Mouse (Mus musculus) MEL (cell line): ENCODE measurements at regions not wholly inside any gene's neighbourhood (a gene's known extent, or its start where the extent isn't known, plus 50 kb on each side); places are given as distances from the start of the nearest gene placed in this dataset.

Experiments used
- DNase-seq: peaks from one replicate; pipeline ENCODE4 v3.0.0; 2011; ENCODE audit warnings: low read depth, low spot score
- H3K27ac ChIP-seq: 2 replicates; pipeline ENCODE4 v1.5.1; 2012; ENCODE audit warnings: low read depth, mild to moderate bottlenecking, control low read depth, low read length, moderate library complexity; ENCODE audit not compliant: control insufficient read depth
- H3K27me3 ChIP-seq, 2 experiments: fragments of 150-350 bp in 1 of 2; sonication (generic) in 1 of 2; 2 replicates each; pipeline ENCODE4 v1.6.1; 2012; ENCODE audit warnings: low read length in 2 of 2, mild to moderate bottlenecking in 2 of 2, improper control_type of control experiment in 1 of 2, moderate library complexity in 1 of 2; ENCODE audit not compliant: insufficient read depth in 2 of 2, control insufficient read depth in 1 of 2
- H3K36me3 ChIP-seq, 2 experiments: 2 replicates each; pipeline ENCODE4 v1.6.1; 2012 to 2014; ENCODE audit warnings: low read length in 2 of 2, improper control_type of control experiment in 1 of 2, inconsistent platforms in 1 of 2, mild to moderate bottlenecking in 1 of 2; ENCODE audit not compliant: insufficient read depth in 2 of 2, control insufficient read depth in 1 of 2
- H3K4me1 ChIP-seq, 2 experiments: fragments of 150-350 bp in 1 of 2; sonication (generic) in 1 of 2; 2 replicates each; pipeline ENCODE4 v1.6.1; 2012; ENCODE audit warnings: low read length in 2 of 2, improper control_type of control experiment in 1 of 2, mild to moderate bottlenecking in 1 of 2; ENCODE audit not compliant: insufficient read depth in 2 of 2, control insufficient read depth in 1 of 2
- H3K4me3 ChIP-seq, 2 experiments: fragments of 150-350 bp in 1 of 2; sonication (generic) in 1 of 2; 2 replicates each; pipeline ENCODE4 v1.5.1; 2012; ENCODE audit warnings: low read depth in 2 of 2, low read length in 2 of 2, mild to moderate bottlenecking in 2 of 2, moderate library complexity in 2 of 2, control low read depth in 1 of 2, improper control_type of control experiment in 1 of 2; ENCODE audit not compliant: control insufficient read depth in 1 of 2, insufficient read depth in 1 of 2
- H3K79me2 ChIP-seq: 2 replicates; pipeline ENCODE4 v1.6.1; 2012; ENCODE audit warnings: mild to moderate bottlenecking, low read length, moderate library complexity; ENCODE audit not compliant: control insufficient read depth, poor library complexity, insufficient read depth
- H3K9ac ChIP-seq: 2 replicates; pipeline ENCODE4 v1.6.1; 2012; ENCODE audit warnings: low read depth, mild to moderate bottlenecking, control low read depth, low read length, moderate library complexity; ENCODE audit not compliant: control insufficient read depth, poor library complexity, severe bottlenecking
- H3K9me3 ChIP-seq: fragments of 150-350 bp; sonication (generic); replicated peaks from 2 replicates; pipeline ENCODE4 v1.6.1; 2012; ENCODE audit warnings: mild to moderate bottlenecking, low read length, improper control_type of control experiment, moderate library complexity; ENCODE audit not compliant: insufficient read depth
- CHD1 ChIP-seq: IDR thresholded peaks from 2 replicates; pipeline ENCODE4 v1.6.1; 2012; ENCODE audit warnings: low read depth, mild to moderate bottlenecking, inconsistent platforms, low read length, improper control_type of control experiment
- CHD2 ChIP-seq: IDR thresholded peaks from 2 replicates; pipeline ENCODE4 v1.6.1; 2011; ENCODE audit warnings: low read length, improper control_type of control experiment
- CTCF ChIP-seq, 3 experiments: IDR thresholded peaks in 2 of 3; conservative IDR thresholded peaks in 1 of 3; 2 replicates each; pipeline ENCODE4 v1.5.1; 2011 to 2012; ENCODE audit warnings: low read length in 3 of 3, low read depth in 2 of 3, mild to moderate bottlenecking in 2 of 3, improper control_type of control experiment in 1 of 3, inconsistent platforms in 1 of 3, mixed read lengths in 1 of 3, moderate library complexity in 1 of 3; ENCODE audit not compliant: control insufficient read depth in 1 of 3, insufficient read depth in 1 of 3, poor library complexity in 1 of 3, severe bottlenecking in 1 of 3
- E2F4 ChIP-seq: IDR thresholded peaks from 2 replicates; pipeline ENCODE4 v1.6.1; 2011; ENCODE audit warnings: low read depth, low read length, improper control_type of control experiment, borderline replicate concordance
- ELF1 ChIP-seq: IDR thresholded peaks from 2 replicates; pipeline ENCODE4 v1.6.1; 2014; ENCODE audit warnings: low read depth, mild to moderate bottlenecking, inconsistent platforms, low read length, improper control_type of control experiment, moderate library complexity
- EP300 ChIP-seq, 2 experiments: IDR thresholded peaks; 2 replicates each; pipeline ENCODE4 v1.6.1; 2011; ENCODE audit warnings: improper control_type of control experiment in 2 of 2, low read length in 2 of 2, low read depth in 1 of 2, mild to moderate bottlenecking in 1 of 2
- ETS1 ChIP-seq: IDR thresholded peaks from 2 replicates; pipeline ENCODE4 v1.6.1; 2012; ENCODE audit warnings: low read depth, mild to moderate bottlenecking, inconsistent platforms, low read length, improper control_type of control experiment, moderate library complexity
- GABPA ChIP-seq: IDR thresholded peaks from 2 replicates; pipeline ENCODE4 v1.6.1; 2012; ENCODE audit warnings: low read depth, mild to moderate bottlenecking, inconsistent platforms, low read length, improper control_type of control experiment, moderate library complexity
- JUND ChIP-seq: IDR thresholded peaks from 2 replicates; pipeline ENCODE4 v1.6.1; 2011; ENCODE audit warnings: low read depth, mild to moderate bottlenecking, improper control_type of control experiment, low read length
- MAX ChIP-seq: IDR thresholded peaks from 2 replicates; pipeline ENCODE4 v1.6.1; 2011; ENCODE audit warnings: low read length, improper control_type of control experiment
- MAZ ChIP-seq: IDR thresholded peaks from 2 replicates; pipeline ENCODE4 v1.6.1; 2012; ENCODE audit warnings: low read depth, mild to moderate bottlenecking, inconsistent platforms, low read length, improper control_type of control experiment
- MEF2A ChIP-seq: IDR thresholded peaks from 2 replicates; pipeline ENCODE4 v1.6.1; 2014; ENCODE audit warnings: low read depth, mild to moderate bottlenecking, inconsistent platforms, low read length, improper control_type of control experiment; ENCODE audit not compliant: poor library complexity, insufficient replicate concordance, severe bottlenecking; ENCODE audit errors: extremely low read depth
- MXI1 ChIP-seq: IDR thresholded peaks from 2 replicates; pipeline ENCODE4 v1.6.1; 2011; ENCODE audit warnings: mild to moderate bottlenecking, low read depth, low read length, improper control_type of control experiment
- MYB ChIP-seq: IDR thresholded peaks from 2 replicates; pipeline ENCODE4 v1.6.1; 2011; ENCODE audit warnings: mild to moderate bottlenecking, low read depth, low read length, improper control_type of control experiment
- NRF1 ChIP-seq: IDR thresholded peaks from 2 replicates; pipeline ENCODE4 v1.6.1; 2014; ENCODE audit warnings: low read depth, mild to moderate bottlenecking, inconsistent platforms, low read length, improper control_type of control experiment, moderate library complexity; ENCODE audit not compliant: poor library complexity, insufficient read depth, severe bottlenecking
- POLR2A ChIP-seq, 2 experiments: IDR thresholded peaks; 2 replicates each; pipeline ENCODE4 v1.6.1; 2011 to 2012; ENCODE audit warnings: low read length in 2 of 2, mild to moderate bottlenecking in 2 of 2, control low read depth in 1 of 2, improper control_type of control experiment in 1 of 2, low read depth in 1 of 2, moderate library complexity in 1 of 2; ENCODE audit not compliant: control insufficient read depth in 1 of 2, insufficient read depth in 1 of 2, poor library complexity in 1 of 2
- POLR2AphosphoS5 ChIP-seq: IDR thresholded peaks from 2 replicates; pipeline ENCODE4 v1.6.1; 2012; ENCODE audit warnings: low read depth, borderline replicate concordance, mild to moderate bottlenecking, inconsistent platforms, low read length, moderate library complexity, mixed read lengths
- SIN3A ChIP-seq: IDR thresholded peaks from 2 replicates; pipeline ENCODE4 v1.6.1; 2012; ENCODE audit warnings: low read length, improper control_type of control experiment, inconsistent platforms
- TAL1 ChIP-seq: IDR thresholded peaks from 2 replicates; pipeline ENCODE4 v1.6.1; 2012; ENCODE audit warnings: mild to moderate bottlenecking, inconsistent platforms, low read length, moderate library complexity, mixed read lengths
- TBP ChIP-seq: IDR thresholded peaks from 2 replicates; pipeline ENCODE4 v1.8.0; 2011; ENCODE audit warnings: low read depth, low read length, improper control_type of control experiment
- TCF12 ChIP-seq: IDR thresholded peaks from 2 replicates; pipeline ENCODE4 v1.6.1; 2014; ENCODE audit warnings: low read depth, mild to moderate bottlenecking, inconsistent platforms, low read length, improper control_type of control experiment, moderate library complexity
- USF1 ChIP-seq: IDR thresholded peaks from 2 replicates; pipeline ENCODE4 v1.6.1; 2014; ENCODE audit warnings: low read depth, mild to moderate bottlenecking, inconsistent platforms, low read length, improper control_type of control experiment, moderate library complexity
- USF2 ChIP-seq, 2 experiments: IDR thresholded peaks; 2 replicates each; pipeline ENCODE4 v1.6.1; 2011 to 2012; ENCODE audit warnings: improper control_type of control experiment in 2 of 2, low read length in 2 of 2, borderline replicate concordance in 1 of 2, inconsistent platforms in 1 of 2, low read depth in 1 of 2, mild to moderate bottlenecking in 1 of 2; ENCODE audit not compliant: insufficient read depth in 1 of 2
- ZKSCAN1 ChIP-seq: IDR thresholded peaks from 2 replicates; pipeline ENCODE4 v1.6.1; 2012; ENCODE audit warnings: low read depth, mild to moderate bottlenecking, inconsistent platforms, low read length, improper control_type of control experiment, moderate library complexity
- ZNF384 ChIP-seq: IDR thresholded peaks from 2 replicates; pipeline ENCODE4 v1.6.1; 2012; ENCODE audit warnings: low read depth, mild to moderate bottlenecking, inconsistent platforms, low read length, improper control_type of control experiment

DNA sequence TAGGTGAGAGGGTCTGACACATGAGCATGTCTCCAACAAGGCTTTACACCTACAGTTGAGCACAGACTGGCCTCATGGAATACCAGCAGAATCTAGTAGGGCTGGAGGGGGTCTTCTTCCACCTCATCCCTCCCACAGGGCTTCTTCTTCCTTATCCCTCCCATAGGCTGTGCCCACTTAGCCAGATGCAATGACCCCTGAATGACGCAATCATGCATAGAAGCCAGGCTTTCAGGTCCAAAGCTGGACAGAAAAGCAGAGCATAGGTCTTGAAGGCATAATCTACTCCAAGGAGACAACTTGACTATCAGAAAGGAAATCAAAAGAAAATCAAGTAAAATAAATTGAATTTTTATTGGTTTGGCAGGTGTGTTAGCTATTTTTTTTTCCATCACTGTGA is 198.5 kb upstream of the Irx3 start:
- DNase-seq = no peak
- no peak overlapping the region for H3K9ac ChIP-seq
- no peaks in the 10 kb centered on the region for H3K27me3 ChIP-seq
- TF ChIP-seq CHD2 (no peak), ZKSCAN1 (no peak), GABPA (no peak), USF1 (no peak), ZNF384 (no peak), JUND (no peak), CHD1 (no peak), EP300 (IDR thresholded peaks at IDR 0.05; ENCODE audit: low read depth in 1 of 2, low read length in 2 of 2) (no peak), MAX (no peak), USF2 (IDR thresholded peaks at IDR 0.05; ENCODE audit: borderline replicate concordance in 1 of 2, insufficient read depth in 1 of 2, low read depth in 1 of 2, low read length in 2 of 2) (no peak), MYB (no peak), POLR2A (IDR thresholded peaks at IDR 0.05; ENCODE audit: control insufficient read depth in 1 of 2, insufficient read depth in 1 of 2, low read depth in 1 of 2, low read length in 2 of 2, poor library complexity in 1 of 2) (no peak), ETS1 (no peak), MAZ (no peak)
- TF ChIP-seq, all 39 proteins: peak for 0
- Histone ChIP-seq H3K4me3 (no peak overlapping the region), H3K36me3 (no peaks in the 10 kb centered on the region), H3K79me2 (no peaks in the 10 kb centered on the region), H3K9me3 (no peaks in the 10 kb centered on the region), H3K4me1 (no peaks in the 10 kb centered on the region), H3K27ac (no peak overlapping the region)

DNA sequence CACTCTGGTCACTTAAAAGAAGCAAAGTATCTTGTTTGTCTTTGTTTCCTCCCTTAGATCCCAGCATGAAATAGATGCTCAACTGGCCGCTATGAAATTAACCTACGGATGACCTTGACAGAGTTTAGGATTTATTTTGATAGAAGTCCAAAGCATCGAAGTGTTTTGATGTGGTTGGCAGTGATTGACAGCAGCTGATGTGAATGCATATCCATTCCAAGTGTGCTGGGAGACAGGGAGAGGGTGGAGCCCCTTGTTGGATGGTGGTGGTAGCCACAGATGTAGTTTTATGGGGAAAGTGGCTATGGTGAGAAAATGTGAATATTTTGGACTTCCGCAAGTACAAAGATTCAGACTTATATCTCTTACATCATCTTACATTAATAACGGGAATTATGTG is 197.8 kb upstream of the Irx3 start:
- Histone ChIP-seq H3K4me1 (no peaks in the 10 kb centered on the region), H3K36me3 (no peaks in the 10 kb centered on the region), H3K27ac (no peak overlapping the region), H3K79me2 (no peaks in the 10 kb centered on the region), H3K4me3 (no peak overlapping the region), H3K9ac (no peak overlapping the region)
- DNase-seq = no peak
- TF ChIP-seq ZKSCAN1 = no peak
- TF ChIP-seq CTCF (IDR thresholded peaks at IDR 0.05 in 2 of 3, conservative IDR thresholded peaks at IDR 0.05 in 1 of 3; ENCODE audit: control insufficient read depth in 1 of 3, insufficient read depth in 1 of 3, low read depth in 2 of 3, low read length in 3 of 3, poor library complexity in 1 of 3, severe bottlenecking in 1 of 3) = no peak
- no peak for TF ChIP-seq MAX
- no peak for TF ChIP-seq MAZ
- TF ChIP-seq NRF1 = no peak
- no peak for TF ChIP-seq TBP
- TF ChIP-seq TCF12 = no peak
- TF ChIP-seq TAL1 = no peak
- no peak for TF ChIP-seq POLR2AphosphoS5
- TF ChIP-seq E2F4 = no peak
- no peak for TF ChIP-seq MYB
- no peak for TF ChIP-seq MXI1
- no peak for TF ChIP-seq SIN3A
- no peak for TF ChIP-seq USF2 (IDR thresholded peaks at IDR 0.05; ENCODE audit: borderline replicate concordance in 1 of 2, insufficient read depth in 1 of 2, low read depth in 1 of 2, low read length in 2 of 2)
- TF ChIP-seq MEF2A = no peak
- TF ChIP-seq EP300 (IDR thresholded peaks at IDR 0.05; ENCODE audit: low read depth in 1 of 2, low read length in 2 of 2) = no peak
- no peak for TF ChIP-seq ELF1
- TF ChIP-seq, all 39 proteins: peak for 0
- Histone ChIP-seq H3K9me3 (no peaks in the 10 kb centered on the region), H3K27me3 (no peaks in the 10 kb centered on the region)
